19 mouse cellular contexts compared by ENCODE assay signal in the genomic region with DNA sequence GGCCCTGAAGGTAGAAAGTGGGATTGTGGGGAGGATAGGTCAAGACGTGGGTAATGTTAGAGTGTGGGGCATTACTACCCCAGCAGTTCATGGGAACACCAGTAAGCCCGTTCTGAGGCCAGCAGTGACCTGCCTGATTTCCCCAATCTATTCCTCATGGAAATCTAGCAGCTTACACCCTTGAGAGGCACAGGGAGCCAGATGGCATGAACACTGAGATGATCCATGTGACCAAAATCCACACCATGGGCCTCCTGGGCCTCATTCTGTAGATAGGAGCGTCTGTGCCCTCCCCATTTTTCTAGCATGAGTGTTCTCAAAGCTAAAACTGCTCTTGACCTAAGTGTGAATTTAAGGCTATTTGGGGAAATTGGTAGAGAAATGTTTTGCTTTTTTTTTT.
DNase-seq lines count a peak whose midpoint lies in the region; ATAC-seq lines count a peak whose summit lies in the region.
"Had no signal": no experiment of that assay in that cellular context is flagged by ENCODE, and none has a peak within 500 bp of the region (broad histone marks: within the 10 kb centered on the region; RNA-seq: fewer than 3 reads in every experiment).

No protein-coding gene starts in this region.

- DNase-seq in cerebellum, postnatal 10 days: no peak
- DNase-seq in cerebellum, adult 18-20 months: peak; percentile 41 to 58
- DNase-seq in cerebellum, postnatal 4 days (ENCODE audit: low spot score in 2 of 2): no peak
- peak; percentile 57 for DNase-seq in cerebellum, adult 9-11 months
- DNase-seq in cerebellum, adult 8-10 months: no peak
- DNase-seq in cerebellum, postnatal 36 days: peak; percentile 39 to 47
- DNase-seq: adrenal gland, adult 8-10 months; adrenal gland, postnatal 14 days; adrenal gland, postnatal 36 days; B cell, adult 2 months; embryo, embryonic 11 days; gastrocnemius, adult 2 months had no signal

- ATAC-seq in cerebellum, adult (ENCODE audit: insufficient number of reproducible peaks, low FRiP score, low TSS enrichment): peak; percentile 72
- ATAC-seq in megakaryocyte-erythroid progenitor cell, adult 5-6 weeks (replicated peaks; ENCODE audit: low FRiP score, low TSS enrichment, poor library complexity, severe bottlenecking): no peak
- ATAC-seq: activated CD4-positive, CD25-positive, alpha-beta regulatory T cell, adult 4 months; CD4-positive, CD25-positive, alpha-beta regulatory T cell, adult 4 months; forebrain, embryonic 14.5 days; forebrain, embryonic 16.5 days; Patski had no signal

Comparison
In these comparisons a context has a peak if more than half of its experiments do, and no peak if none do; other contexts are left out.
1. DNase-seq: peak in cerebellum, adult 18-20 months (2 of 2), cerebellum, adult 9-11 months (single experiment) and cerebellum, postnatal 36 days (2 of 2); none in cerebellum, postnatal 10 days (0 of 2), cerebellum, postnatal 4 days (0 of 2) and cerebellum, adult 8-10 months (single experiment).